Mouse (Mus musculus) midbrain, embryonic 13.5 days (tissue): ENCODE measurements around the gene Thsd4. TPM values are rescaled to one million over a fixed set of nuclear protein-coding genes. Genes with fewer than 3 reads are reported as not detected.

Experiments used
- ATAC-seq: fragments of 200-750 bp; cut with Nextera tagmentation; 2 replicates; pipeline ENCODE4 v1.8.0; 2017; ENCODE audit warnings: mild to moderate bottlenecking, moderate TSS enrichment, moderate library complexity
- H3K27ac ChIP-seq: fragments of 300-500 bp; sonication (generic); 2 replicates; pipeline ENCODE4 v1.5.1; 2015; ENCODE audit warnings: inconsistent platforms, mild to moderate bottlenecking, moderate library complexity
- H3K27me3 ChIP-seq: fragments of 300-500 bp; sonication (generic); 2 replicates; pipeline ENCODE4 v1.6.1; 2015; ENCODE audit warnings: mild to moderate bottlenecking, inconsistent platforms
- H3K36me3 ChIP-seq: fragments of 300-500 bp; sonication (generic); 2 replicates; pipeline ENCODE4 v1.6.1; 2015; ENCODE audit warnings: mild to moderate bottlenecking, inconsistent platforms
- H3K4me1 ChIP-seq: fragments of 300-500 bp; sonication (generic); replicated peaks from 2 replicates; pipeline ENCODE4 v1.6.1; 2015; ENCODE audit warnings: inconsistent platforms
- H3K4me2 ChIP-seq: fragments of 300-500 bp; sonication (generic); replicated peaks from 2 replicates; pipeline ENCODE4 v1.6.1; 2015; ENCODE audit warnings: moderate library complexity, mild to moderate bottlenecking, inconsistent platforms
- H3K4me3 ChIP-seq: fragments of 300-500 bp; sonication (generic); replicated peaks from 2 replicates; pipeline ENCODE4 v1.5.1; 2015; ENCODE audit warnings: mild to moderate bottlenecking, inconsistent platforms
- H3K9ac ChIP-seq: fragments of 300-500 bp; sonication (generic); replicated peaks from 2 replicates; pipeline ENCODE4 v1.6.1; 2015; ENCODE audit warnings: mild to moderate bottlenecking, inconsistent platforms
- H3K9me3 ChIP-seq: fragments of 300-500 bp; sonication (generic); 2 replicates; pipeline ENCODE4 v1.6.1; 2016; ENCODE audit warnings: mild to moderate bottlenecking, inconsistent platforms
- WGBS: fragments of 180-500 bp; shearing (Covaris S2); methylation state at CpG from one replicate; pipeline ENCODE4 v1.1.7; 2015; 5-methylcytosine and 5-hydroxymethylcytosine counted together
- polyA plus RNA-seq: library from polyadenylated mRNA; unstranded; fragments of >200 nt; fragmentation: Nextera tagmentation; extraction: Ambion mirVana; gene quantifications from 2 replicates; pipeline ENCODE4 v1.2.1, GENCODE M21; 2015

The Thsd4 gene
- polyA plus RNA-seq, 1 experiment from 2014 or later = 8.0 TPM

- H3K4me2 ChIP-seq = no peak overlapping the region
- H3K36me3 ChIP-seq = no peaks in the 10 kb centered on the region
- no peak overlapping the region for H3K9ac ChIP-seq
- 55% methylated on average over 1 of the region's 1 CpGs for WGBS
- no peaks in the 10 kb centered on the region for H3K9me3 ChIP-seq
- H3K4me1 ChIP-seq = peaks cover 12% of the 10 kb centered on the region; the same call in 1 of the 2 replicates
- H3K27ac ChIP-seq = no peak overlapping the region
- no peaks in the 10 kb centered on the region for H3K27me3 ChIP-seq
- ATAC-seq = no peak
- no peak overlapping the region for H3K4me3 ChIP-seq
Observed at GRCm38 (mm10) chr9:60010285-60010684, 511.6 kb downstream of the Thsd4 start.

GRCm38 (mm10) chr9:60008936-60009335 is 512.9 kb downstream of the Thsd4 start:
- H3K4me2 ChIP-seq = no peak overlapping the region
- H3K4me1 ChIP-seq = 0 out of 2 replicates have a peak, but pooled peaks cover 12% of the 10 kb centered on the region
- no peaks in the 10 kb centered on the region for H3K9me3 ChIP-seq
- H3K9ac ChIP-seq = no peak overlapping the region
- H3K27me3 ChIP-seq = no peaks in the 10 kb centered on the region
- H3K36me3 ChIP-seq = no peaks in the 10 kb centered on the region
- ATAC-seq = no peak
- H3K27ac ChIP-seq = no peak overlapping the region
- 75% methylated on average over 7 of the region's 7 CpGs for WGBS
- no peak overlapping the region for H3K4me3 ChIP-seq

GRCm38 (mm10) chr9:60002323-60002722 is 519.5 kb downstream of the Thsd4 start:
- H3K9ac ChIP-seq = no peak overlapping the region
- no peak overlapping the region for H3K4me3 ChIP-seq
- 88% methylated on average over 8 of the region's 8 CpGs for WGBS
- no peak overlapping the region for H3K27ac ChIP-seq
- H3K27me3 ChIP-seq = no peaks in the 10 kb centered on the region
- no peak overlapping the region for H3K4me2 ChIP-seq
- no peaks in the 10 kb centered on the region for H3K9me3 ChIP-seq
- no peaks in the 10 kb centered on the region for H3K36me3 ChIP-seq
- no peak for ATAC-seq
- H3K4me1 ChIP-seq = no peaks in the 10 kb centered on the region

- no peak overlapping the region for H3K9ac ChIP-seq
- no peak overlapping the region for H3K4me2 ChIP-seq
- H3K4me1 ChIP-seq = no peaks in the 10 kb centered on the region
- no peak for ATAC-seq
- H3K36me3 ChIP-seq = no peaks in the 10 kb centered on the region
- no peaks in the 10 kb centered on the region for H3K9me3 ChIP-seq
- WGBS = 84% methylated on average over 3 of the region's 3 CpGs
- H3K4me3 ChIP-seq = no peak overlapping the region
- H3K27me3 ChIP-seq = no peaks in the 10 kb centered on the region
- no peak overlapping the region for H3K27ac ChIP-seq
Observed at GRCm38 (mm10) chr9:60001444-60001843, 520.4 kb downstream of the Thsd4 start.

GRCm38 (mm10) chr9:59997725-59998124 is 524.1 kb downstream of the Thsd4 start:
- WGBS = 93% methylated on average over 4 of the region's 4 CpGs

GRCm38 (mm10) chr9:59991407-59991806 is 530.4 kb downstream of the Thsd4 start:
- H3K4me1 ChIP-seq = no peaks in the 10 kb centered on the region
- no peak overlapping the region for H3K4me2 ChIP-seq
- no peak overlapping the region for H3K9ac ChIP-seq
- H3K4me3 ChIP-seq = no peak overlapping the region
- ATAC-seq = no peak
- H3K9me3 ChIP-seq = no peaks in the 10 kb centered on the region
- H3K27ac ChIP-seq = no peak overlapping the region
- no peaks in the 10 kb centered on the region for H3K27me3 ChIP-seq
- WGBS = 84% methylated on average over 5 of the region's 5 CpGs
- no peaks in the 10 kb centered on the region for H3K36me3 ChIP-seq

More at GRCm38 (mm10) chr9:59997725-59998124, 524.1 kb downstream of the Thsd4 start:
- H3K4me3 ChIP-seq = no peak overlapping the region
- H3K27me3 ChIP-seq = no peaks in the 10 kb centered on the region
- no peak for ATAC-seq
- H3K9ac ChIP-seq = no peak overlapping the region
- no peak overlapping the region for H3K27ac ChIP-seq
- no peaks in the 10 kb centered on the region for H3K4me1 ChIP-seq
- no peaks in the 10 kb centered on the region for H3K36me3 ChIP-seq
- H3K9me3 ChIP-seq = no peaks in the 10 kb centered on the region
- no peak overlapping the region for H3K4me2 ChIP-seq

GRCm38 (mm10) chr9:59989864-59990263 is 532.0 kb downstream of the Thsd4 start:
- Histone ChIP-seq H3K36me3 (no peaks in the 10 kb centered on the region), H3K27me3 (no peaks in the 10 kb centered on the region), H3K9me3 (no peaks in the 10 kb centered on the region), H3K4me1 (no peaks in the 10 kb centered on the region), H3K9ac (no peak overlapping the region), H3K4me3 (no peak overlapping the region), H3K4me2 (no peak overlapping the region), H3K27ac (no peak overlapping the region)
- ATAC-seq = no peak
- 2% methylated on average over 1 of the region's 1 CpGs for WGBS

- ATAC-seq = no peak
- no peaks in the 10 kb centered on the region for H3K36me3 ChIP-seq
- 77% methylated on average over 3 of the region's 3 CpGs for WGBS
- no peak overlapping the region for H3K4me2 ChIP-seq
- H3K4me3 ChIP-seq = no peak overlapping the region
- H3K9me3 ChIP-seq = no peaks in the 10 kb centered on the region
- H3K27me3 ChIP-seq = no peaks in the 10 kb centered on the region
- no peaks in the 10 kb centered on the region for H3K4me1 ChIP-seq
- no peak overlapping the region for H3K27ac ChIP-seq
- no peak overlapping the region for H3K9ac ChIP-seq
Observed at GRCm38 (mm10) chr9:59985900-59986572, 535.8 kb downstream of the Thsd4 start.

- Histone ChIP-seq H3K27ac (no peak overlapping the region), H3K4me1 (no peaks in the 10 kb centered on the region), H3K27me3 (no peaks in the 10 kb centered on the region), H3K4me3 (no peak overlapping the region), H3K9me3 (no peaks in the 10 kb centered on the region), H3K9ac (no peak overlapping the region), H3K4me2 (no peak overlapping the region), H3K36me3 (no peaks in the 10 kb centered on the region)
- no peak for ATAC-seq
- 43% methylated on average over 2 of the region's 2 CpGs for WGBS
Observed at GRCm38 (mm10) chr9:59981116-59981515, 540.7 kb downstream of the Thsd4 start.

- H3K9me3 ChIP-seq = no peaks in the 10 kb centered on the region
- no peak for ATAC-seq
- no peaks in the 10 kb centered on the region; the same call in 1 of the 2 replicates for H3K4me1 ChIP-seq
- H3K9ac ChIP-seq = no peak overlapping the region
- H3K4me2 ChIP-seq = no peak overlapping the region
- no peaks in the 10 kb centered on the region for H3K27me3 ChIP-seq
- no peaks in the 10 kb centered on the region for H3K36me3 ChIP-seq
- H3K4me3 ChIP-seq = no peak overlapping the region
- H3K27ac ChIP-seq = no peak overlapping the region
- 68% methylated on average over 4 of the region's 4 CpGs for whole genome bisulfite sequencing
Observed at GRCm38 (mm10) chr9:59971263-59971662, 550.6 kb downstream of the Thsd4 start.

- WGBS = 30% methylated on average over 6 of the region's 6 CpGs
- Histone ChIP-seq H3K4me2 (no peak overlapping the region), H3K4me1 (no peaks in the 10 kb centered on the region; the same call in 1 of the 2 replicates), H3K36me3 (no peaks in the 10 kb centered on the region), H3K9ac (no peak overlapping the region), H3K4me3 (no peak overlapping the region), H3K27me3 (no peaks in the 10 kb centered on the region), H3K27ac (no peak overlapping the region), H3K9me3 (no peaks in the 10 kb centered on the region)
- ATAC-seq = peak; percentile 80
Observed at GRCm38 (mm10) chr9:59969383-59969782, 552.5 kb downstream of the Thsd4 start.

- Histone ChIP-seq H3K27ac (no peak overlapping the region), H3K4me3 (no peak overlapping the region), H3K4me2 (no peak overlapping the region), H3K36me3 (no peaks in the 10 kb centered on the region), H3K4me1 (peaks cover 11% of the 10 kb centered on the region), H3K9me3 (no peaks in the 10 kb centered on the region), H3K27me3 (no peaks in the 10 kb centered on the region), H3K9ac (no peak overlapping the region)
- 85% methylated on average over 10 of the region's 10 CpGs for WGBS
- no peak for ATAC-seq
Observed at GRCm38 (mm10) chr9:59965046-59965445, 556.8 kb downstream of the Thsd4 start.

GRCm38 (mm10) chr9:59964367-59964766 is 557.5 kb downstream of the Thsd4 start:
- ATAC-seq = no peak
- no peak overlapping the region for H3K9ac ChIP-seq
- 63% methylated on average over 3 of the region's 3 CpGs for WGBS
- H3K27me3 ChIP-seq = no peaks in the 10 kb centered on the region
- H3K4me1 ChIP-seq = peaks cover 11% of the 10 kb centered on the region
- no peaks in the 10 kb centered on the region for H3K9me3 ChIP-seq
- no peak overlapping the region for H3K27ac ChIP-seq
- H3K4me3 ChIP-seq = no peak overlapping the region
- no peaks in the 10 kb centered on the region for H3K36me3 ChIP-seq
- no peak overlapping the region for H3K4me2 ChIP-seq
